Mouse (Mus musculus) retina, postnatal 1 day (tissue): ENCODE data around the gene Krtcap3.

Experiments used
- DNase-seq: peaks from one replicate; pipeline ENCODE4 v3.0.0-alpha.2; 2012

Krtcap3 gene

GRCm38 (mm10) chr5:31253806-31254205, 2.3 kb downstream of the Krtcap3 start:
- no peak for DNase-seq

GRCm38 (mm10) chr5:31254452-31254851, 3.0 kb downstream of the Krtcap3 start:
- no peak for DNase-seq

- DNase-seq: no peak
Measured at GRCm38 (mm10) chr5:31254901-31255300, 3.4 kb downstream of the Krtcap3 start.

- DNase-seq: no peak
Measured at GRCm38 (mm10) chr5:31255381-31255780, 3.9 kb downstream of the Krtcap3 start.

- DNase-seq: no peak
Measured at GRCm38 (mm10) chr5:31255971-31256370, 4.5 kb downstream of the Krtcap3 start.

GRCm38 (mm10) chr5:31257616-31258015, 6.1 kb downstream of the Krtcap3 start:
- DNase-seq: no peak

- DNase-seq: no peak
Measured at GRCm38 (mm10) chr5:31266101-31266500, 14.6 kb downstream of the Krtcap3 start.

GRCm38 (mm10) chr5:31267686-31268085, 16.2 kb downstream of the Krtcap3 start:
- peak; percentile 51 for DNase-seq

GRCm38 (mm10) chr5:31273018-31273417, 21.5 kb downstream of the Krtcap3 start:
- no peak for DNase-seq

GRCm38 (mm10) chr5:31279245-31279988, 27.9 kb downstream of the Krtcap3 start:
- no peak for DNase-seq

GRCm38 (mm10) chr5:31288225-31288624, 36.7 kb downstream of the Krtcap3 start:
- DNase-seq: no peak

- no peak for DNase-seq
Measured at GRCm38 (mm10) chr5:31288655-31289054, 37.2 kb downstream of the Krtcap3 start.

GRCm38 (mm10) chr5:31289626-31290230, 38.2 kb downstream of the Krtcap3 start:
- DNase-seq: peak; percentile 17

- DNase-seq: peak; percentile 98
Measured at GRCm38 (mm10) chr5:31290521-31291360, 39.2 kb downstream of the Krtcap3 start, which contains the start of gene Ift172. Gene Ift172, minus strand, starts transcription at chr5:31291116.

- no peak for DNase-seq
Measured at GRCm38 (mm10) chr5:31291361-31291688, 39.8 kb downstream of the Krtcap3 start.

GRCm38 (mm10) chr5:31294964-31295605, 43.6 kb downstream of the Krtcap3 start:
- no peak for DNase-seq

GRCm38 (mm10) chr5:31295606-31296141, 44.2 kb downstream of the Krtcap3 start, which contains the start of gene Fndc4:
Gene Fndc4, minus strand, starts transcription at chr5:31296080.
- peak; percentile 81 for DNase-seq

- no peak for DNase-seq
Measured at GRCm38 (mm10) chr5:31297047-31297757, 45.7 kb downstream of the Krtcap3 start, which contains the start of gene Gckr. Gene Gckr, plus strand, starts transcription at chr5:31297443.

GRCm38 (mm10) chr5:31297981-31298380, 46.5 kb downstream of the Krtcap3 start:
- DNase-seq: no peak

- DNase-seq: no peak
Measured at GRCm38 (mm10) chr5:31298486-31298885, 47.0 kb downstream of the Krtcap3 start.

- DNase-seq: no peak
Measured at GRCm38 (mm10) chr5:31301866-31302265, 50.4 kb downstream of the Krtcap3 start.
